Mouse (Mus musculus): ENCODE data around the gene Exoc3l2.

DNA sequence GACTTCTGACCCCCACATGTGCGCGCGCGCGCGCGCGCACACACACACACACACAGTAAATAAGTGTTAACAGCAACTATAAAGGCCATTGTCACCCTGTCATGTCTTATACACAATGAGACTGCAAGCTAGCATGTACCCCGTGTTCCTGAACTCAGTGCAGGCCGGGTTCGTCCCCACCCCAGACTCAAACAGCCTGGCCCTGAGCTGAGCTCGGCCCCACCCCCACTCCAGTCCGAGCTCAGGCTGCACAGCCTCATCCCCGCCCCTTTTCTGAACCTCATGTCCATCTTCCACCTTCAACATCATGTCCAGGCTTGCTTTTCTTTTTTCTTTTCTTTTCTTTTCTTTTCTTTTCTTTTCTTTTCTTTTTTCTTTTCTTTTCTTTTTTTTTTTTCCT, 7.2 kb downstream of the Exoc3l2 start:
- TF ChIP-seq CTCF (IDR thresholded peaks at IDR 0.05; ENCODE audit: borderline replicate concordance, control insufficient read depth, extremely low read depth, insufficient read depth, low read length, poor library complexity) (no peak), POLR2A (IDR thresholded peaks at IDR 0.05; ENCODE audit: control insufficient read depth, extremely low read depth, insufficient read depth, low read length, poor library complexity) (no peak)

All from thymus, adult 2 months (tissue).